Mouse (Mus musculus) cerebellum, adult 2 months (tissue): ENCODE results near the gene Plekhm3.

Experiments
- CTCF ChIP-seq: fragments of 200-500 bp; IDR thresholded peaks from 2 replicates; pipeline ENCODE4 v1.5.1; 2011; ENCODE audit warnings: low read depth, mild to moderate bottlenecking, control low read depth, low read length, moderate library complexity, borderline replicate concordance; ENCODE audit not compliant: insufficient read depth
- POLR2A ChIP-seq: fragments of 200-500 bp; IDR thresholded peaks from 2 replicates; pipeline ENCODE4 v1.6.1; 2011; ENCODE audit warnings: low read length, control low read depth, borderline replicate concordance; ENCODE audit not compliant: insufficient read depth

GRCm38 (mm10) chr1:64875156-64875555, 81.5 kb downstream of the Plekhm3 start:
- TF ChIP-seq CTCF (no peak), POLR2A (no peak)
